Mouse (Mus musculus): ENCODE data around the gene Lrrk2. TPM values are rescaled to one million over a fixed set of nuclear protein-coding genes. Genes with fewer than 3 reads are reported as not detected.

The Lrrk2 gene
- total RNA-seq, 2 experiments from 2014 or later = 20.6 to 24.9 TPM

- ATAC-seq (replicated peaks; ENCODE audit: poor library complexity) = peak; percentile 70
Observed at GRCm38 (mm10) chr15:91685880-91686563, 13.0 kb downstream of the Lrrk2 start.

- no peak for ATAC-seq (replicated peaks; ENCODE audit: poor library complexity)
Observed at GRCm38 (mm10) chr15:91690648-91691047, 17.7 kb downstream of the Lrrk2 start.

- ATAC-seq (replicated peaks; ENCODE audit: poor library complexity) = no peak
Observed at GRCm38 (mm10) chr15:91693051-91693450, 20.1 kb downstream of the Lrrk2 start.

DNA sequence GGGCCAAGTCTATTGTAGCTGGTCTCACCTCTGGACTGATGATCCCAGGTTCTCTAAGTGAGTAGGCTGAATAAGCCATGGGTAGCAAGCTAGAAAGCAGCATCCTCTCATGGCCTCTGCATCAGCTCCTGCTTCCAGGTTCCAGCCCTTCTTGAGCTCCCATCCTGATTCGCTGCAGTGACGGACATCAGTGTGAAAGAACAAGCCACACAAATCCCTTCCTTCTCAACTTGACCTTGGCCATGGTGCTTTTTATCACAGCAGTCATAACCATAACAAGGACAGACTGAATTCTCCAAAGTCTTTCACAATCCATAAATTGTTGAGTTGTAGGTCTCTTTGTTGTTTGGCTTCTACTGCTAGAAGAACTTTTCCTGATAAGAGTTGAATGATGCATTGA, 20.9 kb downstream of the Lrrk2 start:
- no peak for ATAC-seq (replicated peaks; ENCODE audit: poor library complexity)

DNA sequence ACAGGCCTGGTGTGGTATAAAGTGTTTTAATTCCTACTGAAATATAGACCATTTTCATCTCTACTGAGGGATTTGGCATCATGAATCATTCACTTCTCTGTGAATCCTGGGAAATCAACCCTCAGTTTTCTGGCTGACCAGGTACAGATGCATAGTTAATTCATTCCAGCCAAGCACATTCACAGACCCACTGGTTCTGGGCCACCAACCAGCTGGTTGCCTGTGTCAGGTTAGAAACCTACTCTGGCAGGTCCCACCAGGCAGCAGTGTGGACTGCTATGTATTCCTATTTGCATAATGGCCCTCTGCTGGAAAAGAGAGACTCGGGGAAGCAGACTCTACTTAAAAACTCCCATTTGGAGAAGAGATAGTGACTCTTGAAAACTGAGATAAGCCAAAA, 27.9 kb downstream of the Lrrk2 start:
- no peak for ATAC-seq (replicated peaks; ENCODE audit: poor library complexity)

GRCm38 (mm10) chr15:91702991-91703715, 30.2 kb downstream of the Lrrk2 start:
- peak; percentile 97 for ATAC-seq (replicated peaks; ENCODE audit: poor library complexity)

- no peak for ATAC-seq (replicated peaks; ENCODE audit: poor library complexity)
Observed at GRCm38 (mm10) chr15:91704091-91704490, 31.1 kb downstream of the Lrrk2 start.

DNA sequence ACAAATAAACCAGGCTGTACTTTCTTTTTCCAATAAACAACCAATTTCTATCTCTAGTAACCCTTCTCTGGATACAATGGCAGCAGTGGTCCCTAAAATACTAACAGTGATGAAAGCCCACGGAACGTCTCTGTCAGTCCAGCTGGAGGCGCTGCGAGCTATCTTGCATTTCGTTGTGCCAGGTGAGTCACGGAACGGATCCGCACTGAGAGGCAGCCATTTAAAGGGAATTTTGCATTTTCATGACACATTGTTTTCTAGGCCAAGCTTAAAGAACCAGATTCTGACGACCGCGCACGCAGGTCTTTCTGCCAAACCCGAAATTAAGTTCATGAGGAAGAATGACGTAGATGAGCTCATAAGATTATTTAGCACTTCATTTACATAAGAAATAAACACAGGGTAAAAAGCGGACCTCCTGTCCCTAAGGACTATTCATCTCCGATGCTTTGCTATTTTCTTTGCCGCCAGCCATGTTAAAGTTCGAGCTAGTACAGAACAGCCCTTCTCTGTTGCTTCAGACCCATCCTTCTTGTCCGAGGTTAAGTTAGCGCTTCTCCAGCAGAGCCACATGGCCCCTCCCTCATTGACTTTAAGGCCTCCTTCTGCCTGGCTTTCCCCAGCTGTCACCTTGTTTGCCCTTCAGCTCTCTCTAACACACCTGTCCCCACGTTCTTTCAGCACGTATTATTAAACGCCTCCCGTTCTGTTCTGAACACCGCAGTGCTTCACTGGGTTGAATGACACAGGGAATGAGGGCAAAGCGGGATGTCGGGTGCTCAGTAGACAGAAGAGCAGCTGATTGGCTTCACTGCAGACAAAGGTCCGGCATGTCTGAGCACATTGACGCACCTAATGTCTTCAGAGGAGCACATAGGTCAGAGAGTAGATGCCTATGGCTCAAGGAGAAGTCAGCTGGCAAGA, 36.5 kb downstream of the Lrrk2 start:
- ATAC-seq (replicated peaks; ENCODE audit: poor library complexity) = no peak

DNA sequence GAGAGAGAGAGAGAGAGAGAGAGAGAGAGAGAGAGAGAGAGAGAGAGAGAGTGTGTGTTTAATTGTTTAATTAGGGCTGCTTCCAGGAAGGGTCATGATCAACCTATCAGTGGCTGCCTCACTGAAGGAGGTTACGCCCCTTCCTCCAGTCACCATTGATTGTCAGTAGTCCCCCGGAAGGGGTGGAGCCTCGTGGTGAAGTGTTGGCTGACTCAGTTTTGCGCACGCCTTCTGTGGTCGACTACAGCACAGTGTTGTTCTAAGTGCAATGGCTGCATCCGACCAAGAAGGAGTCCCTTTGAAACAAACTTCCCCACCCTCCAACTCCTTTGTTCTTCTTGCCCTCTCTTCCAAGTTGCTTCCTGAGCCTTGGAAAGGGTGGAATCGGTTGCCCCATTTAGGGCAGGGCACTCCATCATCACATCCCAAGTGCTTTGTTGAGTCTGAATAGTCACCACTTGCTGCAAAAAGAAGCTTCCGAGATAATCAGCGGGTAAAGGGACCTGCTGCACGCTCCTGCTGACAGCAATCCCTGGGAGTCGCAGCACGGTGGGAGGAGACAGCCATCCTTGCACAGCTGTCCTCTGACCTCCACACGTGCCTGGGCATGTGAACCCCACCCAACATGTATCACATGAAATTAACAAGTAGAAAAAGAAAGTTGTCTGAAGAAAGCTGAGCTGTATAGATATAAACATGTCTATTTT, 62.4 kb downstream of the Lrrk2 start:
- ATAC-seq (replicated peaks; ENCODE audit: poor library complexity) = peak; percentile 56; the same call in 1 of the 2 replicates

DNA sequence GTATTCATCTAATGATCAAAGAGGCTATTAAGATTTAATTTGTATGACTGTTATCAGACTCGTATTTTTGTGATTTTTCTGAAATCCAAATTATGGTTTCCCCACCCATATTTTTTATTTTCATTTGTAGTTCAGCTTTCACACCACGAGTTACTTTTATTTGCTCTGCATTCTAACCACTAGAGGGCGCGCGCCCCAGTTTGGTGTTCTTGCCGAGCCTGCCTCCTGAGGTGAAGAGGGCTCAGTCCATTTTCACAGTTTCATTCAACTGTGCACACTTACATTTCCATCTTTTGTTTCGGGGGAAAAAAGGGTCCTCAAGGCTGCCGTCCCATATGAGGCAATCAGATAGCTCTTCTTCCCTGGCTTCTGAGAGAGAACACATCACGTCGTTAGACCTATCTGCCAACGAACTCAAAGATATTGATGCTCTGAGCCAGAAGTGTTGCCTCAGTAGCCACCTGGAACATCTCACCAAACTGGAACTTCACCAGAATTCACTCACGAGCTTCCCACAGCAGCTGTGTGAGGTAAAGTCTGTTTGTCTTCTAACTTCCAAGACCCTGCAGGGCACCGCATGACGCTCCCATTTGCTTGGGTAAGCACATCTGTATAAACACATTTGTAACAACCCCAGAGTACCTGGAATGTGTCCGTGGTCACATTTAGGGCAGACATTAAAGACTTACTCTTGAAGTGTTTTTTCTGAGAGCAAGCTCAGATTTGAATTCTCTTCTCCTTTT, 64.0 kb downstream of the Lrrk2 start:
- peak; percentile 86 for ATAC-seq (replicated peaks; ENCODE audit: poor library complexity)

DNA sequence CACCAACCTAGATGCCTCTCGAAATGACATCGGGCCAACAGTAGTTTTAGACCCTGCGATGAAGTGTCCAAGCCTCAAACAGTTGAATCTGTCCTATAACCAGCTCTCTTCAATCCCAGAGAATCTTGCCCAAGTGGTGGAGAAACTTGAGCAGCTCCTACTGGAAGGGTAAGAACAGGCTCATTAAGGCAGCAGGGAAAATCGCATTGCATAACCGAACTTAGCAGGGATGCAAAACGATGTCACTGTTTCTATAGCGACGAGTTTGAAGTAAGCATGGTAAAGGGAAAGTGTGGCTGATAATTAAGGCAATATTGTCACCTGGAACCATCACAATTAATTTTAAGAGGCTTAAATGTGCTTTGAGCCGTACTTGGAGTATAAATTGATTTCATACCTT, 65.8 kb downstream of the Lrrk2 start:
- ATAC-seq (replicated peaks; ENCODE audit: poor library complexity) = no peak

DNA sequence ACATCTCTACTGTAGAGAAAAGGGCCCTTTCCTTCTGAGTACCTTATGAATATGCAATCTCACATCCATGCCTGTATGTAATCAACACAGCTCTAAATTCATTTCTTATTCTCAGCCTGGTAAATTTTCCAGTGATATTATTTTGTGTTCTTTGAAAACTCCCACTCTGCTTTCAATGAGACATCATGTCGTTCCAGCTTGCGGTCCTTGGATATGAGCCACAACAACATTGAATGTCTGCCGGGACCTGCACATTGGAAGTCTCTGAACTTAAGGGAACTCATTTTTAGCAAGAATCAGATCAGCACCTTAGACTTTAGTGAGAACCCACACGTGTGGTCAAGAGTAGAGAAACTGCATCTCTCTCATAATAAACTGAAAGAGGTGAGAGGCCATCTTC, 72.5 kb downstream of the Lrrk2 start:
- no peak for ATAC-seq (replicated peaks; ENCODE audit: poor library complexity)

DNA sequence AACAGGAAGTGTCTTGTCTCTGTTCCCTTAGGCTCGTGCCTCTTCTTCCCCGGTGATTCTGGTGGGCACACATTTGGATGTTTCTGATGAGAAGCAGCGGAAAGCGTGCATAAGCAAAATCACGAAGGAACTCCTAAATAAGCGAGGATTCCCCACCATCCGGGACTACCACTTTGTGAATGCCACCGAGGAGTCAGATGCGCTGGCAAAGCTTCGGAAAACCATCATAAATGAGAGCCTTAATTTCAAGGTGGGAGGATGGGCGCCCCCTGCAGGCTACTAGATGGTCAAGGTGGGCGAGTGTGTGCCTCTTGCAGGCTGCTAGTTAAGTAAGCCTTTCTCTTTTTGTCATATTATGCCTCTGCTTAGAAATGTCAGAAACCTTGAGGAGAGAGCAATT, 79.1 kb downstream of the Lrrk2 start:
- 0 out of 2 replicates have a peak, but pooled peaks have one; percentile 42 for ATAC-seq (replicated peaks; ENCODE audit: poor library complexity)

DNA sequence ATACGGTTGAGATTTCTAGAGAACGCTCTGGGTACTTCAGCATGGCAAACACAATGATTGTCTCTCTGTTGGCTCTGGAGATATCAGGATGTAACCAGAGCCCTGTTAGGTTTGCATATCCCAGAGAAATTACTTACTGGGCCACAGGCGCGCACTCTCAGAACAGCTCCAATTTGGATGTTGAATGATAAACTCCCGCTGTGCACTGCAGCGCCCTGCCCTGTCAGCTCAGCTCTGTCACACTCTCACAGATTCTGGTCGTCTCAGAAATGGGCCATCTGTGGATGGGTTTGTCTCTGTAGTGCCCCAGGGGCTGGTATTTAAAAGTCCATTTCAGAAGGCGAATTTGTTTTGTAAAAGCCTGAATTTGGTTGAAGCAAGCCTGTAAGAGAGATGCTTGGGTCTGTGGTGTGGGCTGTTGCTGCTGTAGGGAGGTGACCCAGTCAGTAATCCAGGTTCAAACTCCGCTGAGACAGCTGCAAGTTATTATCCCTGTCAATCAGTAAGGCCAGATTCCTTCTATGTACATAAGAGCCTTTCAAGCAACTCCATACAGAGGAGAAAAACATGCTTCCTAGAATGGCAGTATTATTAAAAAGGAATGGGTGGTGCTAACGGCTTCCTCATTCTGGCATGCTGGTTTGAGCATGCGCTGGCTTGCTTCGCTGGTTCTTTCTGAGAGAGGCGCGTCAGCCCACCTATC, 80.6 kb downstream of the Lrrk2 start:
- no peak for ATAC-seq (replicated peaks; ENCODE audit: poor library complexity)

DNA sequence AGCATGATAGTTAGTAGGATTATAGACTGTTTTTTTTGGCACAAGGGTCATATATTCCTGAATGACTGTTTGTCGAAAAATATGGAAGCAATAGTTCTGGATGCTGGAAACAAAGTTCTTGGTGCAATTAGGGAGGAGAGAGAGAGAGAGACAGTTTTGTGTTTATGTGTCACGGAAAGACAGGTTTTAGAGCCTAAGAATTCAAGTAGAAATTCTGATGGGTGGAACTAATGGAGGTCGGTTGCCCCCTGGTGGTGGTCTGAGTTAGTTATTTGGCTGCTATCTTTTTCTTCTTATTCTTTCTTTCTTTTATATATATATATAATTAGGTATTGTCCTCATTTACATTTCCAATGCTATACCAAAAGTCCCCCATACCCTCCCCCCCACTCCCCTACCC, 81.6 kb downstream of the Lrrk2 start:
- ATAC-seq (replicated peaks; ENCODE audit: poor library complexity) = peak; percentile 76

DNA sequence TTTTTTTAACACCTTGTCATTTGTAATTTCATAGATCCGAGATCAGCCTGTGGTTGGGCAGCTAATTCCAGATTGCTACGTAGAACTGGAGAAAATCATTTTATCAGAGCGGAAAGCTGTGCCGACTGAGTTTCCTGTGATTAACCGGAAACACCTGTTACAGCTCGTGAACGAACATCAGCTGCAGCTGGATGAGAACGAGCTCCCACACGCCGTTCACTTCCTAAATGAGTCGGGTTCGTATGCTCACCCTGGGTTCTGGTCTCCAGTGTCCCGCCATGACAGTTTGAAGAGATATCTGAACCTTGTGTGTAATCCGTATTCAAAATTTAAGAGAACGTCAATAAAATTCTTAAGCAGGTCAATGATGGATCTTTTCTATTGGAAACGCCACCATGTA, 82.8 kb downstream of the Lrrk2 start:
- 0 out of 2 replicates have a peak, but pooled peaks have one; percentile 30 for ATAC-seq (replicated peaks; ENCODE audit: poor library complexity)

- no peak for ATAC-seq (replicated peaks; ENCODE audit: poor library complexity)
Observed at GRCm38 (mm10) chr15:91772041-91772440, 99.1 kb downstream of the Lrrk2 start.

DNA sequence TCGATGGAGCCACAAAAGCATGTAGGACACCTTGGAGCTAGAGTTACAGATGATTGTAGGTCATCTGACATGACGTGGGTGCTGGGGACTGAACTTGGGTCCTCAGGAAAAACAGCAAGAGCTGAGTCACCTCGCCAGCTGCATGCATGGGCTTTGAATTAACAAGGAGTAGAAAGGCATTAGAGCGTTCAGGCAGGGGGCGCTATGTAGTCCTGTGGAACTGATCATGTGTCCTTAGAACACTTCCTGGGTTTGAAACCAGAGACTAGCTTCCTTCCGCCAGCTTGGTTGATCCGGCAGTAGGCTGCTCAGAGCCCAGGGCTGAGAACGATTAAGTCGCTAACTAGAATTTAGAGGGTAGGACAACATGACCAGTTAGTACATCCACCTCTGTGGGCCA, 106.2 kb downstream of the Lrrk2 start:
- ATAC-seq (replicated peaks; ENCODE audit: poor library complexity) = no peak

DNA sequence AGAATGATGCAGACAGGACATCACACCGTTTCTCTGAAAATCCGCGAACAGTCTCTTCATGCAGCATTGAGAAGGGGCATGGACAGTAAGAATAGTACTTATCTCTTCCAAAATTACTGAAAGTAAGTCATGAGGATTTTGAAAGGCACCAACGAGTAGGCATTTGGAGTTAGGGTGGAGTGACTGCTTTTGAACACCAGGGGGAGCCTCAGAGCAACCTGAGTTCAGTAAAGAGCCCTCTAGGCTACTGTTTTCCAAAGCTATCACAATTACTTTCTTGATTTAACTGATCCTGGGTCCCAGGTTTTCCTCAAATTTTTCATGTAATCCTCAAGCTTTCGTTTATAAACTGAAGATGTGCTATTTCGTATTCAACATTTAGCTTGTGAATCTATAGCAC, 108.2 kb downstream of the Lrrk2 start:
- peak; percentile 90 for ATAC-seq (replicated peaks; ENCODE audit: poor library complexity)

Data from megakaryocyte progenitor cell, adult 5-6 weeks (primary cell).